Mouse (Mus musculus): Measurements from ENCODE around the gene Armcx3. TPM values are rescaled to one million over a fixed set of nuclear protein-coding genes. Genes with fewer than 3 reads are reported as not detected.
A peak's percentile ranks its signal among the peaks of the same experiment; 100 is the strongest.

Armcx3 gene
- polyA plus RNA-seq, 1 experiment from 2014 or later, result 55.2 TPM

DNA sequence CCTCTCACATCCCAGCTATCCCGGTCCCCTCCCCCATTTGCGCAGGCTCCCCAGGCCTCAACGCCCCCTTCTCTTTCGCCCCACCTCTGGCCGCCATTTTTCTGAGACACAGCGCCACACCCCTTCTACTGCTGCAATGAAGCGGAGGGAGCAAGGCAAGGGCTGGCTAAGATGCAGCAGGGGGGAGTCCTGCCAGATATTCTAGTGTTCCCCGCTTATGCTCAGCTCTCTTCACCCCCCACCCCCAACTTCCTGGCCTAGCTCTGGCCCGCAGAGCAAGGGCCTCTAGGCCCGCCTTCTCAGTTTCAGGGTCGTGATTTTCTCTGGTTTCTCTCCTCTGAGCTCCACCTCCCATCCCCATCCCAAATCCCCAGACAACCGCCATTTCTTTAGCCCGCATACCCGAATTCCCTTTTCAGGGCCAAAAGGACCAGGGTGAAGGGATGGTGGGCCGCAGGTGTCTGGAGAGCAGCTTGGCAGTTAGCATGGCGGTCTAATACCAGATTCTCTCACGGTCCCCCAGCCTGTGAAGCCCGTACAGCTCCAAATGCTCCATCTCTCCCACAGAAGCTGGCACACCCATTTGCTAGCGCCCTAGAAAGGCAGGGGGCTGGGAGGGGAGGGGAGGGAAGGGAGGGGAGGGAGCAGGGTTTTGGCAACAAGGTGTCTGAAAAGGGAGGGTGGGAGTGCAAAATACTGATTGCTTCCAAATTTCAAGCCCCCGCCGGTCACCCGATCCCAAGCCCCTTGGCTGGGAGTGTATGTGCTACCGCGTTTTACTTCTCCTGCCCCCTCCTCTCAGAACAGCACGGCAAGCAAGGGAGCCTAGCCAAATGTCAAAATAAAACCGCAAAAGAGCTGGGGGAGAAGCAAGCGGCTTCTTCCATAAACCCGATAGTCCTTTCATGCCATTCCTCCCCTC, 51.7 kb downstream of the Armcx3 start:
- peak; percentile 57 for DNase-seq (ENCODE audit: low spot score)
- Histone ChIP-seq H3K27ac (replicated peaks; ENCODE audit: low read depth, low read length) (0 out of 2 replicates have a peak overlapping the region, but pooled peaks have one; percentile 30), H3K9ac (ENCODE audit: low read length) (peak overlapping the region; percentile 69), H3K36me3 (ENCODE audit: control insufficient read depth, insufficient read depth, low read length) (no peaks in the 10 kb centered on the region; the same call in 1 of the 2 replicates), H3K9me3 (ENCODE audit: control insufficient read depth, low read length) (no peaks in the 10 kb centered on the region), H3K4me1 (ENCODE audit: control insufficient read depth, insufficient read depth, low read length) (no peaks in the 10 kb centered on the region), H3K27me3 (ENCODE audit: control insufficient read depth, insufficient read depth, low read length) (peaks cover 14% of the 10 kb centered on the region; the same call in 1 of the 2 replicates), H3K4me2 (ENCODE audit: low read depth, severe bottlenecking) (peak overlapping the region; percentile 50), H3K4me3 (ENCODE audit: low read depth, low read length) (peak overlapping the region; percentile 55)
- peak; percentile 54; the same call in 1 of the 2 replicates for ATAC-seq (ENCODE audit: insufficient number of reproducible peaks, low FRiP score, low TSS enrichment, low read depth)
- WGBS, result 15% methylated on average over 27 of the region's 28 CpGs

DNA sequence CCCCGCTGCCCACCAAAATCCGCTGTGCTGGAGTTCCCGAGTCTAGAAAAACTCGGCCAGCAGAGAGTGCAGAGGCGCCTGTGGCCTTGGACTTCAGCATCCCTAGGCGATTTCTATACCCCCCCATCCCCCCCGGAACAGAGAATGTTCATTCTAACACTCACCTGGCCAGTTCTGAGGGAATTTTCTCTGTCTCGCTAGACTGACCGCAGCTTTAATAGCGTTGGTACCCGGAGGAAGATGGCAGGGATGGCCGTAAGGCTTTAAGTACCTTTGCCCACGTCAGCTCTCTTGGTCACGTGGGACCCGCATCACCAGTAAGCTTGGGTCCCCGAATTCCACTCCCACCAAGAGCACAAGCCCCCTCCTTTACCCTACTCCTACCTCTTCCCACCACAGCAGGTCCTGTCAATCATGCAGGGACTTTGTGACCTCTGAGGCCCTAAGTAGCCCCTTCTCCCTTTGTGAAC, 52.4 kb downstream of the Armcx3 start, which contains the start of gene Armcx2:
TSS of gene Armcx2 (minus strand) at position 467 of the 470 bp plus-strand sequence.
- DNase-seq (ENCODE audit: low spot score), result peak; percentile 71
- H3K27me3 ChIP-seq (ENCODE audit: control insufficient read depth, insufficient read depth, low read length), result peaks cover 14% of the 10 kb centered on the region; the same call in 1 of the 2 replicates
- ATAC-seq (ENCODE audit: insufficient number of reproducible peaks, low FRiP score, low TSS enrichment, low read depth), result peak; percentile 95

More for the DNA sequence above, 52.4 kb downstream of the Armcx3 start, which contains the start of gene Armcx2:
- H3K27ac ChIP-seq (replicated peaks; ENCODE audit: low read depth, low read length), result 0 out of 2 replicates have a peak within 1 kb of the TSS, but pooled peaks have one; percentile 30
- no peaks in the 10 kb centered on the region for H3K9me3 ChIP-seq (ENCODE audit: control insufficient read depth, low read length)
- H3K4me3 ChIP-seq (ENCODE audit: low read depth, low read length), result peak within 1 kb of the TSS; percentile 55
- 18% methylated on average over 16 of the region's 16 CpGs for WGBS
- H3K36me3 ChIP-seq (ENCODE audit: control insufficient read depth, insufficient read depth, low read length), result no peaks in the 10 kb centered on the region; the same call in 1 of the 2 replicates
- peak within 1 kb of the TSS; percentile 50 for H3K4me2 ChIP-seq (ENCODE audit: low read depth, severe bottlenecking)
- no peaks in the 10 kb centered on the region for H3K4me1 ChIP-seq (ENCODE audit: control insufficient read depth, insufficient read depth, low read length)
- peak within 1 kb of the TSS; percentile 69 for H3K9ac ChIP-seq (ENCODE audit: low read length)

Small RNA genes within 50 kb of the gene (microRNA-seq; reads per million reads assigned to microRNA genes)
- not detected for gene Mir7093

Other genes starting within 250 kb of the Armcx3 start
- gene Timm8a1, start 214.7 kb upstream of the Armcx3 start, polyA plus RNA-seq (2014; fragmentation: Nextera tagmentation; extraction: Ambion mirVana), result 79.4 and 81.4 TPM in 2 replicates
- gene Btk, start 173.0 kb upstream of the Armcx3 start, polyA plus RNA-seq (2014; fragmentation: Nextera tagmentation; extraction: Ambion mirVana), result 0.93 and 1.2 TPM in 2 replicates
- gene Rpl36a, start 170.9 kb upstream of the Armcx3 start, polyA plus RNA-seq (2014; fragmentation: Nextera tagmentation; extraction: Ambion mirVana), result 425 and 470 TPM in 2 replicates
- gene Gla, start 155.5 kb upstream of the Armcx3 start, polyA plus RNA-seq (2014; fragmentation: Nextera tagmentation; extraction: Ambion mirVana), result 4.0 and 5.1 TPM in 2 replicates
- 144 and 172 TPM in 2 replicates for gene Hnrnph2, start 155.4 kb upstream of the Armcx3 start, polyA plus RNA-seq (2014; fragmentation: Nextera tagmentation; extraction: Ambion mirVana)
- gene Armcx4, start 70.1 kb upstream of the Armcx3 start, polyA plus RNA-seq (2014; fragmentation: Nextera tagmentation; extraction: Ambion mirVana), result 6.3 and 6.9 TPM in 2 replicates
- 44.3 and 47.1 TPM in 2 replicates for gene Armcx1, start 38.6 kb upstream of the Armcx3 start, polyA plus RNA-seq (2014; fragmentation: Nextera tagmentation; extraction: Ambion mirVana)
- 21.6 and 25.9 TPM in 2 replicates for gene Armcx6, start 5.2 kb upstream of the Armcx3 start, polyA plus RNA-seq (2014; fragmentation: Nextera tagmentation; extraction: Ambion mirVana)
- 81.1 and 85.9 TPM in 2 replicates for gene Armcx2, start 52.6 kb downstream of the Armcx3 start, polyA plus RNA-seq (2014; fragmentation: Nextera tagmentation; extraction: Ambion mirVana)
- gene Nxf2, start 208.2 kb downstream of the Armcx3 start, polyA plus RNA-seq (2014; fragmentation: Nextera tagmentation; extraction: Ambion mirVana), result 0.81 and 1.0 TPM in 2 replicates

Measured in limb, embryonic 11.5 days (tissue).